Mouse (Mus musculus) G1E (cell line): ENCODE data around the gene E130218I03Rik. TPM values are rescaled to one million over a fixed set of nuclear protein-coding genes. Genes with fewer than 3 reads are reported as not detected.

Experiments used
- ATAC-seq: 2 replicates; pipeline ENCODE4 v1.8.0; 2016; ENCODE audit warnings: mild to moderate bottlenecking; ENCODE audit not compliant: insufficient number of reproducible peaks, poor library complexity, low FRiP score, severe bottlenecking; ENCODE audit errors: extremely low read depth
- DNase-seq: peaks from one replicate; pipeline ENCODE4 v3.0.0; 2012; ENCODE audit warnings: low spot score
- H3K27me3 ChIP-seq: 2 replicates; pipeline ENCODE4 v1.6.1; 2012; ENCODE audit warnings: mild to moderate bottlenecking, low read length, inconsistent platforms; ENCODE audit not compliant: insufficient read depth
- H3K36me3 ChIP-seq: replicated peaks from 2 replicates; pipeline ENCODE3; 2012; ENCODE audit warnings: mild to moderate bottlenecking, inconsistent platforms
- H3K4me1 ChIP-seq: 2 replicates; pipeline ENCODE4 v1.6.1; 2012; ENCODE audit warnings: low read depth, low read length, inconsistent platforms, mixed read lengths; ENCODE audit not compliant: insufficient read depth
- H3K4me3 ChIP-seq: 2 replicates; pipeline ENCODE4 v1.5.1; 2012; ENCODE audit warnings: low read depth, mild to moderate bottlenecking, inconsistent platforms, low read length, moderate library complexity, mixed read lengths
- H3K9me3 ChIP-seq: replicated peaks from 2 replicates; pipeline ENCODE4 v1.6.1; 2012; ENCODE audit warnings: inconsistent platforms
- TAL1 ChIP-seq: conservative IDR thresholded peaks from 2 replicates; pipeline ENCODE4 v1.6.1; 2012; ENCODE audit warnings: low read depth, low read length, inconsistent platforms, mixed read lengths
- polyA plus RNA-seq: library from polyadenylated mRNA; stranded (reverse); fragments of >175 nt; gene quantifications from 2 replicates; pipeline ENCODE4 v1.2.3, GENCODE M21; 2012
- total RNA-seq, 2 experiments: library from RNA; stranded (forward) in 1 of 2; stranded (reverse) in 1 of 2; fragments of 200-1000 nt in 1 of 2; fragments of >200 nt in 1 of 2; fragmentation: Nextera tagmentation in 1 of 2; gene quantifications; 2 replicates each; pipeline ENCODE4 v1.2.3; 2014 to 2017

Gene E130218I03Rik
- total and polyA plus RNA-seq, 3 experiments: 0.11 to 0.16 TPM; not detected in 1

DNA sequence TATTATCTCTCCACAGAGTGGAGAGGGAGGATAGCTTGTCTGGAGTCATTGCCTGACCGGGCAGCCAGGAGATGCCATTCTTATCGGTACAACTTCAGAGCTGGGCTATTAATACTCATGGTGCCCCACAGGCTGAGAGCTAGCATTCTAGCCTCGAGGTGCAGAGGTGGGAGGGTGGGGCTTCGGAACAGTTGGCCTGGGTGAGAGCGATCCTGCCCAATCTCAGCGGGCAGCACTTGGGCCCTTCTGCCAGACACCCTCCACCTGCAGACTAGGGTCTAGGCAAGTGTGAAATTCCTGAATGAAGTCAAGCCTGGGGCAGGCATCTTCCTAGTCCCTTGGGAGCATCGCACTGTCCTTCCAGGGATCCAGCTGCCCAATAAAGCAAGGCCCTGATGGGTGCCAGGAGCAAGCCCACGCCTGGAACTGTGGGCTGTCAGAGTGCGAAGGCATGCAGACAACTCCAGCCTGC is 50.3 kb downstream of the E130218I03Rik start:
- Histone ChIP-seq H3K4me1 (peaks cover 16% of the 10 kb centered on the region), H3K4me3 (no peak overlapping the region), H3K9me3 (peaks cover 3% of the 10 kb centered on the region; the same call in 1 of the 2 replicates), H3K27me3 (peaks cover 18% of the 10 kb centered on the region), H3K36me3 (peaks cover 5% of the 10 kb centered on the region)
- ATAC-seq: no peak
- DNase-seq: no peak
- TF ChIP-seq TAL1: no peak

Other genes with a start within 250 kb of the E130218I03Rik start
- gene Dhdds, start 242.7 kb upstream of the E130218I03Rik start, total RNA-seq (2014; fragmentation: Nextera tagmentation): 21.1 and 21.7 TPM in 2 replicates
- 12.5 and 13.4 TPM in 2 replicates for gene Dhdds, start 242.7 kb upstream of the E130218I03Rik start, total RNA-seq (2017)
- gene Dhdds, start 242.7 kb upstream of the E130218I03Rik start, polyA plus RNA-seq: 14.5 and 14.9 TPM in 2 replicates
- gene Lin28a, start 224.8 kb upstream of the E130218I03Rik start, total RNA-seq (2014; fragmentation: Nextera tagmentation): not detected in 2 replicates
- gene Lin28a, start 224.8 kb upstream of the E130218I03Rik start, total RNA-seq (2017): 0.06 and 0.11 TPM in 2 replicates
- not detected in 2 replicates for gene Lin28a, start 224.8 kb upstream of the E130218I03Rik start, polyA plus RNA-seq
- not detected in 2 replicates for gene Zfp683, start 189.8 kb upstream of the E130218I03Rik start, total RNA-seq (2014; fragmentation: Nextera tagmentation)
- gene Zfp683, start 189.8 kb upstream of the E130218I03Rik start, total RNA-seq (2017): not detected in 2 replicates
- gene Zfp683, start 189.8 kb upstream of the E130218I03Rik start, polyA plus RNA-seq: not detected in 2 replicates
- gene Crybg2, start 182.8 kb upstream of the E130218I03Rik start, total RNA-seq (2014; fragmentation: Nextera tagmentation): 0.29 TPM in 1 of 2 replicates, not detected in the other
- 0.12 and 0.60 TPM in 2 replicates for gene Crybg2, start 182.8 kb upstream of the E130218I03Rik start, total RNA-seq (2017)
- 0.46 and 0.83 TPM in 2 replicates for gene Crybg2, start 182.8 kb upstream of the E130218I03Rik start, polyA plus RNA-seq
- 1.7 and 2.0 TPM in 2 replicates for gene Cd52, start 148.6 kb upstream of the E130218I03Rik start, total RNA-seq (2014; fragmentation: Nextera tagmentation)
- gene Cd52, start 148.6 kb upstream of the E130218I03Rik start, total RNA-seq (2017): 17.5 and 21.1 TPM in 2 replicates
- 1.0 and 1.3 TPM in 2 replicates for gene Cd52, start 148.6 kb upstream of the E130218I03Rik start, polyA plus RNA-seq
- gene Ubxn11, start 141.1 kb upstream of the E130218I03Rik start, total RNA-seq (2014; fragmentation: Nextera tagmentation): 6.0 and 13.8 TPM in 2 replicates
- 3.4 and 3.9 TPM in 2 replicates for gene Ubxn11, start 141.1 kb upstream of the E130218I03Rik start, total RNA-seq (2017)
- gene Ubxn11, start 141.1 kb upstream of the E130218I03Rik start, polyA plus RNA-seq: 11.3 and 13.2 TPM in 2 replicates
- 76.6 and 110 TPM in 2 replicates for gene Sh3bgrl3, start 114.9 kb upstream of the E130218I03Rik start, total RNA-seq (2014; fragmentation: Nextera tagmentation)
- 98.4 and 105 TPM in 2 replicates for gene Sh3bgrl3, start 114.9 kb upstream of the E130218I03Rik start, total RNA-seq (2017)
- gene Sh3bgrl3, start 114.9 kb upstream of the E130218I03Rik start, polyA plus RNA-seq: 111 and 202 TPM in 2 replicates
- gene Cep85, start 56.5 kb upstream of the E130218I03Rik start, total RNA-seq (2014; fragmentation: Nextera tagmentation): 31.4 and 41.7 TPM in 2 replicates
- gene Cep85, start 56.5 kb upstream of the E130218I03Rik start, total RNA-seq (2017): 47.4 and 64.4 TPM in 2 replicates
- 54.9 and 81.9 TPM in 2 replicates for gene Cep85, start 56.5 kb upstream of the E130218I03Rik start, polyA plus RNA-seq
- not detected in 2 replicates for gene Gm7534, start 40.7 kb upstream of the E130218I03Rik start, total RNA-seq (2014; fragmentation: Nextera tagmentation)
- gene Gm7534, start 40.7 kb upstream of the E130218I03Rik start, total RNA-seq (2017): 0.05 TPM in 1 of 2 replicates, not detected in the other
- not detected in 2 replicates for gene Gm7534, start 40.7 kb upstream of the E130218I03Rik start, polyA plus RNA-seq
- not detected in 2 replicates for gene Catsper4, start 16.3 kb upstream of the E130218I03Rik start, total RNA-seq (2014; fragmentation: Nextera tagmentation)
- gene Catsper4, start 16.3 kb upstream of the E130218I03Rik start, total RNA-seq (2017): not detected in 2 replicates
- not detected in 2 replicates for gene Catsper4, start 16.3 kb upstream of the E130218I03Rik start, polyA plus RNA-seq
- gene Cnksr1, start 5.3 kb upstream of the E130218I03Rik start, total RNA-seq (2014; fragmentation: Nextera tagmentation): not detected in 2 replicates
- gene Cnksr1, start 5.3 kb upstream of the E130218I03Rik start, total RNA-seq (2017): 0.44 TPM in 1 of 2 replicates, not detected in the other
- gene Cnksr1, start 5.3 kb upstream of the E130218I03Rik start, polyA plus RNA-seq: 0.03 TPM in 1 of 2 replicates, not detected in the other
- 9.0 and 10.2 TPM in 2 replicates for gene Zfp593, start 1.9 kb downstream of the E130218I03Rik start, total RNA-seq (2014; fragmentation: Nextera tagmentation)
- 9.8 and 10.7 TPM in 2 replicates for gene Zfp593, start 1.9 kb downstream of the E130218I03Rik start, total RNA-seq (2017)
- 41.8 and 52.9 TPM in 2 replicates for gene Zfp593, start 1.9 kb downstream of the E130218I03Rik start, polyA plus RNA-seq
- gene Gm30191, start 3.3 kb downstream of the E130218I03Rik start, total RNA-seq (2014; fragmentation: Nextera tagmentation): not detected in 2 replicates
- not detected in 2 replicates for gene Gm30191, start 3.3 kb downstream of the E130218I03Rik start, total RNA-seq (2017)
- gene Gm30191, start 3.3 kb downstream of the E130218I03Rik start, polyA plus RNA-seq: not detected in 2 replicates
- gene Grrp1, start 10.4 kb downstream of the E130218I03Rik start, total RNA-seq (2014; fragmentation: Nextera tagmentation): not detected in 2 replicates
- gene Grrp1, start 10.4 kb downstream of the E130218I03Rik start, total RNA-seq (2017): not detected in 2 replicates
- not detected in 2 replicates for gene Grrp1, start 10.4 kb downstream of the E130218I03Rik start, polyA plus RNA-seq
- 40.5 and 42.9 TPM in 2 replicates for gene Pdik1l, start 44.2 kb downstream of the E130218I03Rik start, total RNA-seq (2014; fragmentation: Nextera tagmentation)
- gene Pdik1l, start 44.2 kb downstream of the E130218I03Rik start, total RNA-seq (2017): 43.3 and 53.2 TPM in 2 replicates
- 3.2 and 4.0 TPM in 2 replicates for gene Pdik1l, start 44.2 kb downstream of the E130218I03Rik start, polyA plus RNA-seq
- not detected in 2 replicates for gene Trim63, start 71.5 kb downstream of the E130218I03Rik start, total RNA-seq (2014; fragmentation: Nextera tagmentation)
- gene Trim63, start 71.5 kb downstream of the E130218I03Rik start, total RNA-seq (2017): not detected in 2 replicates
- not detected in 2 replicates for gene Trim63, start 71.5 kb downstream of the E130218I03Rik start, polyA plus RNA-seq
- 3.8 and 4.6 TPM in 2 replicates for gene Slc30a2, start 99.5 kb downstream of the E130218I03Rik start, total RNA-seq (2014; fragmentation: Nextera tagmentation)
- gene Slc30a2, start 99.5 kb downstream of the E130218I03Rik start, total RNA-seq (2017): 5.6 and 6.1 TPM in 2 replicates
- gene Slc30a2, start 99.5 kb downstream of the E130218I03Rik start, polyA plus RNA-seq: 4.7 and 8.2 TPM in 2 replicates
- not detected in 2 replicates for gene Extl1, start 140.2 kb downstream of the E130218I03Rik start, total RNA-seq (2014; fragmentation: Nextera tagmentation)
- gene Extl1, start 140.2 kb downstream of the E130218I03Rik start, total RNA-seq (2017): 0.05 TPM in 1 of 2 replicates, not detected in the other
- not detected in 2 replicates for gene Extl1, start 140.2 kb downstream of the E130218I03Rik start, polyA plus RNA-seq
- 15.1 and 16.3 TPM in 2 replicates for gene Pafah2, start 152.7 kb downstream of the E130218I03Rik start, total RNA-seq (2014; fragmentation: Nextera tagmentation)
- 45.9 and 48.0 TPM in 2 replicates for gene Pafah2, start 152.7 kb downstream of the E130218I03Rik start, total RNA-seq (2017)
- 10.2 and 14.9 TPM in 2 replicates for gene Pafah2, start 152.7 kb downstream of the E130218I03Rik start, polyA plus RNA-seq
- 171 and 196 TPM in 2 replicates for gene Stmn1, start 224.7 kb downstream of the E130218I03Rik start, total RNA-seq (2014; fragmentation: Nextera tagmentation)
- 804 and 935 TPM in 2 replicates for gene Stmn1, start 224.7 kb downstream of the E130218I03Rik start, total RNA-seq (2017)
- gene Stmn1, start 224.7 kb downstream of the E130218I03Rik start, polyA plus RNA-seq: 93.2 and 179 TPM in 2 replicates